Mouse (Mus musculus): ENCODE measurements around the gene Rab11fip3. TPM values are rescaled to one million over a fixed set of nuclear protein-coding genes. Genes with fewer than 3 reads are reported as not detected.

The Rab11fip3 gene
- polyA plus RNA-seq, 1 experiment from 2014 or later: 1.9 TPM

DNA sequence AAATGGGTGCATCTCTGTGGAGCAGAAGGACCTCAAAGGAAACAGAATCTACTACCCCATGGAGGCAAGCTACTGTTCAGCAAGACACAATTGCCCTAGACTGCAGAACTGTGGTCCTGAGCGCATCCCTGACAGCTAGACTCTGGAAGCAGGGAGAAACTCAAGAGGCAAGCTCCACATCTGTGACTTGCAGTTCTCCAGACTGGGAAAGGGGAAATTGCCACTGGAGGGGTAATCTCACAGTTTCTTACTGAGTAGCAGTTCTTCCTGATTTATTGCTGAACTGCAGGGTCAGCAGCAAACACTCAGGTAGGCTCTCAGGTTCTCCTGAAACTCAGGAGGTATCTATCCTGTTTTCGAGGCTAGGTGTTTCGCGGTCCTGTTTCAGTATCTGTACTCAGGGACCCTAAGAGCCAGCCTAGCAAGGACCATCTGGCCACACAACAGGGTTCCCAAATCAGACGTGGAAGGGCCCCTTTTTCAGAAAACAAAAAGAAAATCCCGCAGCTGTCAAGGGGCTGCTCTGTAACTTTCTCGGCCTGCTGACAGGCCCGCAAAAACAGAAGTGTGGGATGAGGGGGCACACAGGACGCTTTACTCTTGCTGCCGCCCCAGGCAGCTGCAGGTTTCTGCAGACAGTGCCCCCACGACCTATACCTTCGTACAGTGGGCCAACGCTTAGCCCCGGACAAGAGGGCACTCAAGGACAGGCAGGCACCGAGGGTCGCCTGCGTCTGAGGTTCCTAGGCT, 84.6 kb downstream of the Rab11fip3 start:
- 9% methylated on average over 17 of the region's 17 CpGs for WGBS (ENCODE audit: insufficient replicate concordance)
- H3K4me3 ChIP-seq (replicated peaks): peak overlapping the region; percentile 91
- H3K27ac ChIP-seq: peak overlapping the region; percentile 77
- H3K4me1 ChIP-seq (replicated peaks): peaks cover 63% of the 10 kb centered on the region
- peak overlapping the region; percentile 94 for H3K9ac ChIP-seq
- 0 out of 2 replicates have a peak, but pooled peaks cover 3% of the 10 kb centered on the region for H3K36me3 ChIP-seq
- H3K27me3 ChIP-seq: peaks cover 2% of the 10 kb centered on the region; the same call in 1 of the 2 replicates
- ATAC-seq (ENCODE audit: low read depth): peak; percentile 9; the same call in 1 of the 2 replicates
- no peaks in the 10 kb centered on the region for H3K9me3 ChIP-seq (replicated peaks)
- peak overlapping the region; percentile 98 for H3K4me2 ChIP-seq
- no peak for DNase-seq

DNA sequence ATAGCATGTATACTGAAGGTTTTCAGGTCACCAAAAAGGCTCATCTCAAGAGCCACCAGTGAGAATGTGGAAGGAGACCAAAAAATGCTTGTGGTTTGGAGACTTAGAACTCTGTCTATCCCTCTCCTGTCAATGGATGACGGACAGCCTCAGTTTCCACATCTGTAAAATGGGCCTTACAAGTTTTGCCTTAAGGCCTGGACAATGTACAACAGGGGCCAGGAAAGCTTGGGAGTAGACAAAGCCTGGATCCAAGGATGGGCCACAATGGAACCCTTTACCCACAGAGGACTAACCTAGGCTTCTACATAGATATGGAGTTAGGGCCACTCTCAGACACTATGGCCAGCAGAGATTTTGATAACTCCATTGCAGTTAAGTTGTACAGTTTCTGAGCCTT, 85.3 kb downstream of the Rab11fip3 start:
- peaks cover 2% of the 10 kb centered on the region; the same call in 1 of the 2 replicates for H3K27me3 ChIP-seq
- peak overlapping the region; percentile 94 for H3K9ac ChIP-seq
- 0 out of 2 replicates have a peak, but pooled peaks cover 3% of the 10 kb centered on the region for H3K36me3 ChIP-seq
- DNase-seq (no peak), ATAC-seq (ENCODE audit: low read depth) (no peak)
- H3K9me3 ChIP-seq (replicated peaks): no peaks in the 10 kb centered on the region
- no peak overlapping the region for H3K27ac ChIP-seq
- peaks cover 66% of the 10 kb centered on the region for H3K4me1 ChIP-seq (replicated peaks)
- 92% methylated on average over 1 of the region's 1 CpGs for WGBS (ENCODE audit: insufficient replicate concordance)
- H3K4me3 ChIP-seq (replicated peaks): peak overlapping the region; percentile 91
- H3K4me2 ChIP-seq: peak overlapping the region; percentile 98

DNA sequence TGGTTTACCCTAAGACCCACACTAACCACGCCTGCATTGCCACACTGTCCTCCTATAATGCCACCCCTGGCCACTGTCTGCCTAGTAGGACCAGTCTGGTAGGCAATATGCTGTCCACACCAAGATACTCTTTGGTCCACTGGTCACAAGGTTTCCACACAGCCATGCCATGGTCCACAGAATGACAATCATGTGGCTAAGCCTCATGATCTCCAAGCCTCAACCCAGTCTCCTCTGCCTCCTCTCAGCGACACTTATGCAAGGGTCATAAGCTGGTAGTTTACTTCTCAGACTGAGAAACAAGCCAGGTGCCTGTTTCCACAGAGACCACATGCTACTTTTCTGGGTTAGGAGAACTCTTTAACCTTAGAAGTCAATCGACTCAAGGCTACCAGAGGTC, 86.4 kb downstream of the Rab11fip3 start:
- H3K27me3 ChIP-seq: peaks cover 2% of the 10 kb centered on the region; the same call in 1 of the 2 replicates
- WGBS (ENCODE audit: insufficient replicate concordance): 81% methylated on average over 3 of the region's 3 CpGs
- DNase-seq (no peak), ATAC-seq (ENCODE audit: low read depth) (no peak)
- peaks cover 8% of the 10 kb centered on the region; the same call in 1 of the 2 replicates for H3K36me3 ChIP-seq
- no peak overlapping the region for H3K4me3 ChIP-seq (replicated peaks)
- no peaks in the 10 kb centered on the region for H3K9me3 ChIP-seq (replicated peaks)
- H3K9ac ChIP-seq: peak overlapping the region; percentile 36; the same call in 1 of the 2 replicates
- H3K27ac ChIP-seq: peak overlapping the region; percentile 20; the same call in 1 of the 2 replicates
- peaks cover 70% of the 10 kb centered on the region for H3K4me1 ChIP-seq (replicated peaks)
- peak overlapping the region; percentile 98; the same call in 1 of the 2 replicates for H3K4me2 ChIP-seq

DNA sequence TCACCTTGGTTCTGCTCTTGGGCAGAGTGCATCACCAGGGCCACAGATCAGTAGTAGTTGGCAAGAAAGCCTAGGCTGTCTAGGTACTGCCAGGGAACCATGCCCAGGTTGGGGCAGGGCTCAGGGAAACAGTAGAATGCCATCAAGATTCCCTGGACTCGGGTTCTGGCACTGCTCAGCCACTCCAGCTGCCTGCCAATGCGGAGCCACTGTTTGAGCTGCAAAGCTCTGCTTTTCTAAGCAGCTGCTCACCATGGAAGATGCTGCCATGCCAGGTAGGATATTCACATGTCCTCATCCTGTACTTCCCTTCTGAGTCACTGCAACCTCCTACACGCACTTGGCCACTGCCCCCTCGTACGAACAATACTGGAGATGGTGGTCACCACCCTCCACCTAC, 88.5 kb downstream of the Rab11fip3 start:
- H3K4me3 ChIP-seq (replicated peaks): no peak overlapping the region
- no peak overlapping the region for H3K4me2 ChIP-seq
- H3K9ac ChIP-seq: no peak overlapping the region
- H3K9me3 ChIP-seq (replicated peaks): no peaks in the 10 kb centered on the region
- no peaks in the 10 kb centered on the region for H3K27me3 ChIP-seq
- ATAC-seq (ENCODE audit: low read depth) (no peak), DNase-seq (no peak)
- peak overlapping the region; percentile 22; the same call in 1 of the 2 replicates for H3K27ac ChIP-seq
- peaks cover 78% of the 10 kb centered on the region for H3K4me1 ChIP-seq (replicated peaks)
- WGBS (ENCODE audit: insufficient replicate concordance): 77% methylated on average over 5 of the region's 5 CpGs
- H3K36me3 ChIP-seq: peaks cover 8% of the 10 kb centered on the region; the same call in 1 of the 2 replicates

DNA sequence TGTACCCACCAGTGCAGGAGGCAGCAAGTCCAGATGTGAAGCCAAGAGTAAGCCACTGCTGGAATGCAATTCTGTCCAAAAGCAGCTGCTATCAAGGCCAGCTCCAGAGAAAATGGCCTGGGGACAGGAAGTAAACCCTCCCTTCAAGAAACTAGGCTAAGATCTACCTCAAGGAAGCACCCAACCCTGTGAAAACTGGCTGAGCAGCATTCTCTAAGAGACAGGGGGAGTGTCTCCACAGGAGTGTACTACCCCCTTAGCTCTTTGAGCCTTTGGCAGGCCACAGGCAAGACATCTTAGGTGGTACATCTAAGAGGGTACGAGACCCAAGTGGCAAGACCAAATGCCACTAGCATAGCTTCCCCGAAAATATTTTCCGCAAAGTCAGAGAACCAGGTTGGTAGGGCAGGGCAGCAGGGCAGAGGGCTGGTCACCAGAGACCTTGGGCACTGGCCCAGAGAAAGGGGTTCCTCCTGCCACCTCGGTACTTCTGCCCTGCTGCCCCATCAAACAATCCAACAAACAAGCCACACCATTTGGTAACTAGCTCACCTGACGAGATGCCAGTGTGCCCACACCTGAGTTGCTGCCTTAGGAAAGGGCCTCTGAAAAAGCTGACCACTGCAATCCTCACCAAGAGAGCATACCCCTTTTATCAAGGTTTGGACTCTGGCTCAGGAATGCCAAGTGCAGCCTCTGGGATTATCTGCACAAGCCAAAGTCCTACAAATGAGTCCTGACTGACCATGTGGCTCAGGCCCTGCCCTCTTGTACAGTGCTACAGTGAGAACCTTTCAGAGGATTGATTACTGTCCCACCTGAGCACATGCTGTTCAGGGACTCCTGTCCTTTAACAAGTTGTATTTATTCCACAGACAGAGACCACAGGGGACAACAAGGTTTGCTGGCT, 89.3 kb downstream of the Rab11fip3 start:
- Histone ChIP-seq H3K9ac (0 out of 2 replicates have a peak overlapping the region, but pooled peaks have one; percentile 0), H3K4me2 (no peak overlapping the region), H3K36me3 (peaks cover 8% of the 10 kb centered on the region; the same call in 1 of the 2 replicates), H3K9me3 (replicated peaks) (no peaks in the 10 kb centered on the region), H3K4me3 (replicated peaks) (no peak overlapping the region), H3K27ac (peak overlapping the region; percentile 36), H3K27me3 (no peaks in the 10 kb centered on the region), H3K4me1 (replicated peaks) (peaks cover 75% of the 10 kb centered on the region)
- ATAC-seq (ENCODE audit: low read depth): no peak
- WGBS (ENCODE audit: insufficient replicate concordance): 85% methylated on average over 5 of the region's 5 CpGs
- no peak for DNase-seq

DNA sequence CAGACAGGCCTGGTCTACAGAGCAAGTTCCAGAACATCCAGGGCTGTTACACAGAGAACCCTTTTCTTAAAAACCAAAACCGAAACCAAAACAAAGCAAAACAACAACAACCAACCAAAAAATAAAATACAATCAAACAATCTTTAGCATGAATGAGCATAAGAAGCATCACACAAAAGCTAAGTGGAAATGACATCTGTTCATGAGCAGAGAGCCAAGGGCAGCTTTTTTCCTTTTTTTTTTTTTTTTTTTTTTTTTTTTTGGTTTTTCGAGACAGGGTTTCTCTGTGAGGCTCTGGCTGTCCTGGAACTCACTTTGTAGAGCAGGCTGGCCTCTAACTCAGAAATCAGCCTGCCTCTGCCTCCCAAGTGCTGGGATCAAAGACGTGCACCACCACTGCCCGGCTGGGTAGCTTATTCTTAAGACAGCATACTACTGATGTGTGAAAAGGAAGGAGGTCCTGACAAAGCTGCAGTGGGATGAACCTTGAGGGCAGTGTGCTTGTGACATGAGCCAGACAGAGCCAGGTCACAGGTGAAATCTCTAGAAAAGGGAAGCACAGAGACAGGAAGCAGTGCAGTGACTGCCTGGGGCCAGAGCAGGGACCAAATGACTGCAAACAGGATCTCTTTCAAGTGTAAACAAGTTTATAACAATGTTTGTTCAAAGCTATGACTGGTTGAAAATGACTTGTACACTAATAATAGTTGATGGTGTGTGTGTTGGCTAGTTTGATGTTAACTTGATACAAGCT, 98.2 kb downstream of the Rab11fip3 start:
- ATAC-seq (ENCODE audit: low read depth): no peak
- peaks cover 54% of the 10 kb centered on the region for H3K4me1 ChIP-seq (replicated peaks)

DNA sequence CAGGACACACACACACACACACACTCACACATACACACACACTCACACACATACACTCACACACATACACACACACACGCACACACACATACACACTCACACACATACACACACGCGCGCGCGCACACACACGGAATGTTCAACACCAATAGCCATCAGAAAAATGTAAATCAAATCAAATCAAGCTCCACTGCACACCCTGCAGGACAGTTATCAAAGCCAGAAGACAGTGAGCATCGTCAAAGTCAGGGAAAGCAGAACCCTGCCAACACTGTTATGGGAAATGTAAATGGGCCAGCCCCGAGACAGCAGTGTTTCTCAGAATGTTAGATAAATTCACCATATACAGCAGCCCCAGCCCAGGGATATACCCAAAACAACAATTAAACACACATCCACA, 98.9 kb downstream of the Rab11fip3 start:
- Histone ChIP-seq H3K4me1 (replicated peaks) (peaks cover 54% of the 10 kb centered on the region), H3K27me3 (no peaks in the 10 kb centered on the region), H3K4me2 (no peak overlapping the region), H3K4me3 (replicated peaks) (no peak overlapping the region), H3K9me3 (replicated peaks) (no peaks in the 10 kb centered on the region), H3K27ac (peak overlapping the region; percentile 59; the same call in 1 of the 2 replicates), H3K36me3 (peaks cover 12% of the 10 kb centered on the region; the same call in 1 of the 2 replicates), H3K9ac (no peak overlapping the region)
- WGBS (ENCODE audit: insufficient replicate concordance): 86% methylated on average over 9 of the region's 9 CpGs
- no peak for DNase-seq
- ATAC-seq (ENCODE audit: low read depth): no peak

More for the DNA sequence above, 98.2 kb downstream of the Rab11fip3 start:
- DNase-seq: no peak
- Histone ChIP-seq H3K27ac (peak overlapping the region; percentile 59), H3K9me3 (replicated peaks) (no peaks in the 10 kb centered on the region), H3K9ac (peak overlapping the region; percentile 13; the same call in 1 of the 2 replicates), H3K36me3 (peaks cover 12% of the 10 kb centered on the region; the same call in 1 of the 2 replicates), H3K4me2 (no peak overlapping the region), H3K27me3 (no peaks in the 10 kb centered on the region), H3K4me3 (replicated peaks) (no peak overlapping the region)
- 66% methylated on average over 4 of the region's 4 CpGs for WGBS (ENCODE audit: insufficient replicate concordance)

DNA sequence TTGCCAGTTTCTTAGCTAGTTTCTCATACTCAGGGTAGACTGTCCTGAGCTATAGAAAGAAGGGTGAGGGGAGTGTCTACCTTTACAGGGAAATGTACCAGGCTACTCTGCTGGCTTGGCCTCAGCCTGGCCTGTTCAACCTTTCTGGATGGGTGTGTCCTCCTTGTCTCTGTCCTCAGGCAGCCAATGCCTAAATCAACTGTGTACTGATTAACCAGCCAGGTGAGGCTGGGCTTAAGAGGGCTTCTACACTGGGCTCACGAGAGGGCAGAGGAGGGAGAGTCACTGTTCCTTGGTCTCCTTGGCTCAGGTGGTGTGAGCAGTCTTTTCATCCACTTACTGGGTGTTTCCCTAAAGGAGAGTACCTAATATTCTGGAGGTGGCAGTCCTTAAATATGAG, 101.2 kb downstream of the Rab11fip3 start:
- no peak overlapping the region for H3K4me3 ChIP-seq (replicated peaks)
- H3K9ac ChIP-seq: peak overlapping the region; percentile 50
- H3K9me3 ChIP-seq (replicated peaks): no peaks in the 10 kb centered on the region
- H3K4me2 ChIP-seq: peak overlapping the region; percentile 6; the same call in 1 of the 2 replicates
- H3K27me3 ChIP-seq: no peaks in the 10 kb centered on the region
- H3K4me1 ChIP-seq (replicated peaks): peaks cover 73% of the 10 kb centered on the region
- peak overlapping the region; percentile 74 for H3K27ac ChIP-seq
- DNase-seq (no peak), ATAC-seq (ENCODE audit: low read depth) (peak; percentile 74)
- WGBS (ENCODE audit: insufficient replicate concordance): 30% methylated on average over 1 of the region's 1 CpGs
- peaks cover 33% of the 10 kb centered on the region for H3K36me3 ChIP-seq

DNA sequence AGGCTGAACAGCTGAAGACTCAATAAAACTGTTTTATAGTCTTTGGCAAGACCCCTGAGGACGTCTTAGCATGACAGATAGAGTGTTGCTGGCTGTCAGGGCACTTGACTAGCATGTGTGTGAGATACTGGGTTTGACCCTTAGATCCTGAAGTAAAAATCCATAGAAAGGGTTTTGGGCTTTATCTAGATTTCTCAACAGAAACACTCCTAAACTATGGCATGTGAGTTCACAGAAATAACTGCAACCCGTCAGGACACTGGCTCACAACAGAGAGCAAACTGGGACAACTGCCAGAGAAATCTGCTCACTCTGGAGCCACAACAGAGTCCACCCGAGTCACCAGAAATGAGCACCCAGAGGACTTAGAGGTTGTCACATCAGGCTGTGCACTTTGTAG, 101.7 kb downstream of the Rab11fip3 start:
- Histone ChIP-seq H3K4me2 (no peak overlapping the region), H3K27ac (peak overlapping the region; percentile 74), H3K27me3 (no peaks in the 10 kb centered on the region), H3K9me3 (replicated peaks) (no peaks in the 10 kb centered on the region), H3K36me3 (peaks cover 35% of the 10 kb centered on the region), H3K4me3 (replicated peaks) (no peak overlapping the region), H3K9ac (peak overlapping the region; percentile 50; the same call in 1 of the 2 replicates), H3K4me1 (replicated peaks) (peaks cover 74% of the 10 kb centered on the region)
- DNase-seq (no peak), ATAC-seq (ENCODE audit: low read depth) (no peak)
- 58% methylated on average over 3 of the region's 3 CpGs for WGBS (ENCODE audit: insufficient replicate concordance)

DNA sequence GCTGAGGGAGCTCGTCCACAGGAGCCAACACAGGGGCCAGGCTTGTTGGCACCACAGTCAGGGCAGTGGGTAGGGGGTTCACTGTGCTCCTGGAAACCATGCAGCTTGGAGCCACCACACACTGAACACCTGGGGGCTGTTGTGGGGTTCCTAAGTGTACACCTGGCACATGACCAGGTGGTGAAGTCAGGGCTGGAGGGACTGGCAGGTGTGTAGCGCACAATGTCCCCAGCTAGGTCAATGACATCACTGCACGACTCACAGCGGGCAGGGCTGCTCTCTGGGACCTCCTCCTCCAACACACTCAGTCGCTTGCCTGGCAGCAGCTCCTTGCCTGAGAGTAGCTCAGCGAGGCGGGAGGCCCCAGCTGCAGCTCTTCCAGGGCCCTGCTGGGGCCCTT, 105.1 kb downstream of the Rab11fip3 start:
- no peak overlapping the region for H3K4me3 ChIP-seq (replicated peaks)
- H3K9ac ChIP-seq: peak overlapping the region; percentile 82
- H3K27ac ChIP-seq: peak overlapping the region; percentile 98
- H3K36me3 ChIP-seq: peaks cover 45% of the 10 kb centered on the region
- H3K27me3 ChIP-seq: no peaks in the 10 kb centered on the region
- no peak for DNase-seq
- no peak overlapping the region for H3K4me2 ChIP-seq
- WGBS (ENCODE audit: insufficient replicate concordance): 81% methylated on average over 7 of the region's 7 CpGs
- H3K4me1 ChIP-seq (replicated peaks): peaks cover 86% of the 10 kb centered on the region
- no peaks in the 10 kb centered on the region for H3K9me3 ChIP-seq (replicated peaks)
- no peak for ATAC-seq (ENCODE audit: low read depth)
